Mouse (Mus musculus) yolk sac, embryonic 10.5 days (tissue): Measurements from ENCODE around the gene Myoz2.

ENCODE experiments used
- DNase-seq: peaks from one replicate; pipeline ENCODE4 v3.0.0-alpha.2; 2017; ENCODE audit warnings: low spot score

Myoz2 gene

GRCm38 (mm10) chr3:123034752-123035151 is at the start of gene Myoz2:
Gene Myoz2, minus strand, starts transcription at chr3:123035015.
- DNase-seq, result no peak

- no peak for DNase-seq
Observed at GRCm38 (mm10) chr3:123081665-123082064, 46.9 kb upstream of the Myoz2 start.

GRCm38 (mm10) chr3:123080943-123081342 is 46.1 kb upstream of the Myoz2 start:
- DNase-seq, result no peak

- DNase-seq, result no peak
Observed at GRCm38 (mm10) chr3:123080017-123080725, 45.4 kb upstream of the Myoz2 start.

- DNase-seq, result no peak
Observed at GRCm38 (mm10) chr3:123075759-123076158, 40.9 kb upstream of the Myoz2 start.

- no peak for DNase-seq
Observed at GRCm38 (mm10) chr3:123075034-123075433, 40.2 kb upstream of the Myoz2 start.

- no peak for DNase-seq
Observed at GRCm38 (mm10) chr3:123073351-123073750, 38.5 kb upstream of the Myoz2 start.

- DNase-seq, result no peak
Observed at GRCm38 (mm10) chr3:123072472-123072871, 37.7 kb upstream of the Myoz2 start.

- no peak for DNase-seq
Observed at GRCm38 (mm10) chr3:123070996-123071395, 36.2 kb upstream of the Myoz2 start.

GRCm38 (mm10) chr3:123066836-123067235 is 32.0 kb upstream of the Myoz2 start:
- no peak for DNase-seq

- DNase-seq, result no peak
Observed at GRCm38 (mm10) chr3:123065466-123065865, 30.7 kb upstream of the Myoz2 start.

GRCm38 (mm10) chr3:123064186-123064585 is 29.4 kb upstream of the Myoz2 start:
- no peak for DNase-seq

- DNase-seq, result no peak
Observed at GRCm38 (mm10) chr3:123061931-123062330, 27.1 kb upstream of the Myoz2 start.

- no peak for DNase-seq
Observed at GRCm38 (mm10) chr3:123058832-123059231, 24.0 kb upstream of the Myoz2 start.

- DNase-seq, result no peak
Observed at GRCm38 (mm10) chr3:123054178-123054577, 19.4 kb upstream of the Myoz2 start.

- peak; percentile 27 for DNase-seq
Observed at GRCm38 (mm10) chr3:123053192-123053938, 18.6 kb upstream of the Myoz2 start.

- DNase-seq, result no peak
Observed at GRCm38 (mm10) chr3:123042308-123042707, 7.5 kb upstream of the Myoz2 start.

- no peak for DNase-seq
Observed at GRCm38 (mm10) chr3:123033804-123034203, 1.0 kb downstream of the Myoz2 start.

- no peak for DNase-seq
Observed at GRCm38 (mm10) chr3:123025634-123026033, 9.2 kb downstream of the Myoz2 start.

GRCm38 (mm10) chr3:123024496-123025234 is 10.2 kb downstream of the Myoz2 start:
- no peak for DNase-seq

GRCm38 (mm10) chr3:123018792-123019191 is 16.0 kb downstream of the Myoz2 start:
- DNase-seq, result no peak

GRCm38 (mm10) chr3:123013476-123013875 is 21.3 kb downstream of the Myoz2 start:
- DNase-seq, result no peak

- no peak for DNase-seq
Observed at GRCm38 (mm10) chr3:123009417-123009816, 25.4 kb downstream of the Myoz2 start.
